Mouse (Mus musculus) layer of hippocampus, adult 8-10 months (tissue): Measurements from ENCODE around the gene Flt1. TPM values are rescaled to one million over a fixed set of nuclear protein-coding genes. Genes with fewer than 3 reads are reported as not detected.

Source experiments
- DNase-seq, 2 experiments: peaks; one replicate each; pipeline ENCODE4 v3.0.0; 2022; ENCODE audit warnings: low spot score in 2 of 2
- total RNA-seq, 4 experiments: library from RNA; stranded (reverse); gene quantifications; 2 replicates each; pipeline ENCODE4 v1.2.4; 2022

Flt1 gene
- total RNA-seq, 4 experiments from 2014 or later, result 31.9 to 39.7 (median 36.0) TPM

GRCm38 (mm10) chr5:147668637-147669344, 57.0 kb downstream of the Flt1 start:
- DNase-seq, result no peak

- DNase-seq, result no peak
Measured at GRCm38 (mm10) chr5:147665946-147666345, 59.9 kb downstream of the Flt1 start.

GRCm38 (mm10) chr5:147665381-147665780, 60.4 kb downstream of the Flt1 start:
- DNase-seq, result no peak

GRCm38 (mm10) chr5:147659909-147660308, 65.9 kb downstream of the Flt1 start:
- no peak for DNase-seq

- no peak for DNase-seq
Measured at GRCm38 (mm10) chr5:147657882-147658855, 67.6 kb downstream of the Flt1 start.

- no peak for DNase-seq
Measured at GRCm38 (mm10) chr5:147655761-147656160, 70.0 kb downstream of the Flt1 start.

- DNase-seq, result no peak
Measured at GRCm38 (mm10) chr5:147651233-147651632, 74.6 kb downstream of the Flt1 start.

- DNase-seq, result no peak
Measured at GRCm38 (mm10) chr5:147646351-147646929, 79.4 kb downstream of the Flt1 start.

GRCm38 (mm10) chr5:147645001-147645645, 80.7 kb downstream of the Flt1 start:
- DNase-seq, result peak in 1 of 2 experiments; percentile 43

GRCm38 (mm10) chr5:147641452-147641851, 84.4 kb downstream of the Flt1 start:
- no peak for DNase-seq

GRCm38 (mm10) chr5:147639940-147640339, 85.9 kb downstream of the Flt1 start:
- no peak for DNase-seq

- no peak for DNase-seq
Measured at GRCm38 (mm10) chr5:147636676-147637075, 89.1 kb downstream of the Flt1 start.

- no peak for DNase-seq
Measured at GRCm38 (mm10) chr5:147635883-147636282, 89.9 kb downstream of the Flt1 start.

- DNase-seq, result no peak
Measured at GRCm38 (mm10) chr5:147634016-147634415, 91.8 kb downstream of the Flt1 start.

- DNase-seq, result no peak
Measured at GRCm38 (mm10) chr5:147632716-147633115, 93.1 kb downstream of the Flt1 start.

GRCm38 (mm10) chr5:147630426-147631290, 95.2 kb downstream of the Flt1 start:
- DNase-seq, result no peak

- DNase-seq, result peak in 1 of 2 experiments; percentile 6
Measured at GRCm38 (mm10) chr5:147626944-147627343, 98.9 kb downstream of the Flt1 start.

GRCm38 (mm10) chr5:147623747-147624146, 102.1 kb downstream of the Flt1 start:
- DNase-seq, result no peak

- DNase-seq, result no peak
Measured at GRCm38 (mm10) chr5:147620178-147620577, 105.6 kb downstream of the Flt1 start.

- no peak for DNase-seq
Measured at GRCm38 (mm10) chr5:147618243-147618642, 107.6 kb downstream of the Flt1 start.
